Mouse (Mus musculus) C2C12 (cell line): ENCODE measurements around the gene Rwdd4a. TPM values are rescaled to one million over a fixed set of nuclear protein-coding genes. Genes with fewer than 3 reads are reported as not detected.

ENCODE experiments used
- H3K27me3 ChIP-seq: one replicate; pipeline ENCODE4 v1.6.1; 2011; ENCODE audit not compliant: control insufficient read depth, insufficient read depth, insufficient read length
- H3K36me3 ChIP-seq: one replicate; pipeline ENCODE4 v1.6.1; 2011; ENCODE audit not compliant: control insufficient read depth, insufficient read depth
- H3K4me3 ChIP-seq: one replicate; pipeline ENCODE4 v1.5.1; 2011; ENCODE audit warnings: mild to moderate bottlenecking, control low read depth; ENCODE audit not compliant: poor library complexity, insufficient read depth, severe bottlenecking
- H3K79me2 ChIP-seq: one replicate; pipeline ENCODE4 v1.6.1; 2011; ENCODE audit not compliant: control insufficient read depth, insufficient read depth
- H3K79me3 ChIP-seq: one replicate; pipeline ENCODE4 v1.6.1; 2011; ENCODE audit warnings: low read depth, control low read depth
- H3ac ChIP-seq: one replicate; pipeline ENCODE3; 2011; ENCODE audit warnings: low read depth; ENCODE audit not compliant: control insufficient read depth, insufficient read length
- CEBPB ChIP-seq: IDR thresholded peaks from one replicate; pipeline ENCODE4 v1.6.1; 2011; ENCODE audit warnings: low read depth, mild to moderate bottlenecking, control low read depth, moderate library complexity
- CTCF ChIP-seq: IDR thresholded peaks from one replicate; pipeline ENCODE4 v1.5.1; 2011; ENCODE audit not compliant: control insufficient read depth, insufficient read depth, insufficient read length
- FOSL1 ChIP-seq: IDR thresholded peaks from one replicate; pipeline ENCODE4 v1.8.0; 2011; ENCODE audit warnings: mild to moderate bottlenecking, low read length; ENCODE audit not compliant: poor library complexity, insufficient read depth, severe bottlenecking
- MAX ChIP-seq: IDR thresholded peaks from one replicate; pipeline ENCODE4 v1.6.1; 2011; ENCODE audit warnings: mild to moderate bottlenecking, control low read depth
- MYOD1 ChIP-seq: IDR thresholded peaks from one replicate; pipeline ENCODE4 v1.6.1; 2011; ENCODE audit warnings: low read depth; ENCODE audit not compliant: control insufficient read depth, insufficient read length
- MYOG ChIP-seq: IDR thresholded peaks from one replicate; pipeline ENCODE4 v1.6.1; 2011; ENCODE audit not compliant: control insufficient read depth, insufficient read length; ENCODE audit errors: extremely low read depth
- USF1 ChIP-seq: IDR thresholded peaks from one replicate; pipeline ENCODE4 v1.6.1; 2011; ENCODE audit warnings: low read depth, mild to moderate bottlenecking, control low read depth, moderate library complexity
- polyA plus RNA-seq: library from polyadenylated mRNA; unstranded; fragments of >200 nt; fragmentation: generic; extraction: Trizol; gene quantifications from one replicate; pipeline ENCODE4 v1.2.1, GENCODE M21; 2012; ENCODE audit warnings: missing spikeins

The Rwdd4a gene
- polyA plus RNA-seq, 1 experiment, result 20.6 TPM

GRCm38 (mm10) chr8:47560801-47561200, 27.3 kb downstream of the Rwdd4a start:
- no peaks in the 10 kb centered on the region for H3K27me3 ChIP-seq
- no peak overlapping the region for H3K4me3 ChIP-seq
- H3K36me3 ChIP-seq, result no peaks in the 10 kb centered on the region
- no peak overlapping the region for H3ac ChIP-seq
- TF ChIP-seq MYOD1 (no peak), CEBPB (no peak), USF1 (no peak), FOSL1 (no peak), CTCF (no peak), MYOG (no peak)
- H3K79me2 ChIP-seq, result no peaks in the 10 kb centered on the region
- H3K79me3 ChIP-seq, result no peaks in the 10 kb centered on the region

DNA sequence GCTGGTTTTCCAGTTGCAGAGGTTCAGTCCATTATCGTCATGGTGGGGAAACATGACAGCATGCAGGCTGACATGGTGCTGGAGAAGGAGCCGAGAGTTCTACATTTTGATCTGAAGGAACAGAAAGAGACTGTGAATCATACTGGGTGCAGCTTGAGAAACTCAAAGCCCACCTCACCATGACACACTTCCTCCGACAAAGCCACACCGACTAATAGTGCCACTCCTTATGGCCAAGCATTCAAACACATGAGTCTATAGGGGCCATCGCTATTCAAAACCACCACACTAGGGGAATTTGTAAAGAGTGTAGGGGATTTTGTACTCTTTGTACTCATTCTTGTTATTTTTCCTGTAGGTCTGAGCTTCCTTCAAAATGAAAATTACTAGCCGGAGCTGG, 33.1 kb downstream of the Rwdd4a start:
- H3K36me3 ChIP-seq, result no peaks in the 10 kb centered on the region
- H3ac ChIP-seq, result no peak overlapping the region
- H3K79me3 ChIP-seq, result no peaks in the 10 kb centered on the region
- no peak overlapping the region for H3K4me3 ChIP-seq
- H3K27me3 ChIP-seq, result no peaks in the 10 kb centered on the region
- TF ChIP-seq MYOD1 (no peak), MYOG (no peak), MAX (no peak), USF1 (no peak), CEBPB (no peak), FOSL1 (no peak), CTCF (no peak)
- no peaks in the 10 kb centered on the region for H3K79me2 ChIP-seq

DNA sequence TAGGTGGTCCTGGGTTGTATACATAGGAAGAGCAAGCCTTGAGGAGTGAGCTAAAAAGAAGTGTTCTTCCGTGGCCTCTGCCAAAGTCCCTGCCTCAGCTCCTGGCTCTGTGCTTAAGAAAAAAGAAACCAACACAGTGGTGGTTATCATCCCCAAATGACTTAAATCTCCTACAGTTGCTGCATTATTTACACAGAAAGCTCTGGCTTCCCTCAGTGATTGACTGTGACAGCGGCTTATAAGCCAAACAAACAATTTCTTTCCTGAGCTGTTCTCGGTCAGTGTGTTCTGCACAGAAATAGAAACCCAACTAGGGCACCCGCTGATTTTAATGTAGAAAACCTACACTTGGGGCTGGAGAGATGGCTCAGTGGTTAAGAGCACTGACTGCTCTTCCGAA, 34.6 kb downstream of the Rwdd4a start:
- TF ChIP-seq CTCF, result no peak
- no peak for TF ChIP-seq MYOD1
- no peak for TF ChIP-seq MAX
- no peak for TF ChIP-seq CEBPB
- no peak for TF ChIP-seq MYOG
- no peak for TF ChIP-seq USF1
- TF ChIP-seq FOSL1, result no peak

GRCm38 (mm10) chr8:47570161-47570560, 36.7 kb downstream of the Rwdd4a start:
- no peaks in the 10 kb centered on the region for H3K79me3 ChIP-seq
- H3K4me3 ChIP-seq, result no peak overlapping the region

More for the DNA sequence above, 34.6 kb downstream of the Rwdd4a start:
- H3K36me3 ChIP-seq, result no peaks in the 10 kb centered on the region
- H3K79me3 ChIP-seq, result no peaks in the 10 kb centered on the region
- H3ac ChIP-seq, result no peak overlapping the region
- no peaks in the 10 kb centered on the region for H3K27me3 ChIP-seq
- no peaks in the 10 kb centered on the region for H3K79me2 ChIP-seq
- H3K4me3 ChIP-seq, result no peak overlapping the region

DNA sequence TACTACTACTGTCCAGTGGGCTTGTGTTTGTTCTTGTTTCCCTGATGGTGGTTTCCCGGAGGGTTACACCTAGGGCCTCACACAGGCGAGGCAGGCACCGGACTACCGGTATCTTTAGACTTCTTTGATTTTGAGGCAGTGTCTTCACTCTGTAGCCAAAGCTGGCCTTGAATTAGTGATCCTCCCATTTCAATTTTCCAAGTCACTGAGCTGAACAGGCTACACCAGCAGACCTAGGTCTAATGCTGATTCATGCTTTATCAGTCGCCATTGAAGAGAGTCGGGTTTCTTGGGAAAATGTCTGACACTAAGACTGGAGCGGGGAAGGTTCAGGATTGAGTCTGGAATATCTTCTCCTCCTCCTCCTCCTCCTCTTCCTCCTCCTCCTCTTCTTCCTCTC, 40.0 kb downstream of the Rwdd4a start:
- no peaks in the 10 kb centered on the region for H3K79me3 ChIP-seq
- no peaks in the 10 kb centered on the region for H3K79me2 ChIP-seq
- H3K36me3 ChIP-seq, result no peaks in the 10 kb centered on the region
- TF ChIP-seq FOSL1, result no peak
- TF ChIP-seq USF1, result no peak
- no peak for TF ChIP-seq MYOD1
- no peak for TF ChIP-seq CTCF
- TF ChIP-seq MAX, result no peak
- no peak for TF ChIP-seq MYOG
- no peak for TF ChIP-seq CEBPB
- no peak overlapping the region for H3ac ChIP-seq
- no peak overlapping the region for H3K4me3 ChIP-seq
- H3K27me3 ChIP-seq, result no peaks in the 10 kb centered on the region

More at GRCm38 (mm10) chr8:47570161-47570560, 36.7 kb downstream of the Rwdd4a start:
- H3K36me3 ChIP-seq, result no peaks in the 10 kb centered on the region
- no peaks in the 10 kb centered on the region for H3K27me3 ChIP-seq
- no peak overlapping the region for H3ac ChIP-seq
- no peak for TF ChIP-seq MAX
- TF ChIP-seq USF1, result no peak
- TF ChIP-seq CEBPB, result no peak
- no peak for TF ChIP-seq CTCF
- no peak for TF ChIP-seq MYOD1
- TF ChIP-seq MYOG, result no peak
- no peak for TF ChIP-seq FOSL1
- H3K79me2 ChIP-seq, result no peaks in the 10 kb centered on the region

- Histone ChIP-seq H3K27me3 (no peaks in the 10 kb centered on the region), H3K4me3 (no peak overlapping the region), H3ac (no peak overlapping the region), H3K79me3 (no peaks in the 10 kb centered on the region), H3K36me3 (no peaks in the 10 kb centered on the region), H3K79me2 (no peaks in the 10 kb centered on the region)
- TF ChIP-seq CTCF (no peak), MYOG (no peak), FOSL1 (no peak), MAX (no peak), MYOD1 (no peak), CEBPB (no peak), USF1 (no peak)
These were observed 48.0 kb downstream of the Rwdd4a start for GRCm38 (mm10) chr8:47581454-47581853.
